Mouse (Mus musculus): ENCODE results near the gene Gm21996.
"Not testable (repeated sequence)": the region's sequence is repeated elsewhere in the genome, so short reads cannot be mapped to it uniquely, and the experiment has no call there.

Gm21996 gene

GRCm38 (mm10) chrY:89745432-89745831 is at the start of gene Gm21996:
Gene Gm21996 (minus strand): TSS chrY:89745532.
- not testable (repeated sequence) for DNase-seq

Measured in spleen, adult 18-20 months (tissue).